Mouse (Mus musculus) heart, adult 2 months (tissue): ENCODE data around the gene Inf2.

ENCODE experiments used
- CTCF ChIP-seq: fragments of 200-600 bp; IDR thresholded peaks from 2 replicates; pipeline ENCODE4 v1.8.1; 2022; ENCODE audit warnings: antibody characterized with exemption, mild to moderate bottlenecking, moderate library complexity
- EP300 ChIP-seq: fragments of 200-500 bp; IDR thresholded peaks from 2 replicates; pipeline ENCODE4 v1.6.1; 2011; ENCODE audit warnings: low read depth, low read length, control low read depth; ENCODE audit not compliant: insufficient read depth
- POLR2A ChIP-seq: fragments of 200-500 bp; IDR thresholded peaks from 2 replicates; pipeline ENCODE4 v1.6.1; 2011; ENCODE audit warnings: mild to moderate bottlenecking, low read depth, low read length, control low read depth; ENCODE audit not compliant: insufficient read depth

GRCm38 (mm10) chr12:112659109-112659508, 70.5 kb downstream of the Inf2 start:
- TF ChIP-seq CTCF, result no peak; the same call in none of the 2 replicates
- no peak for TF ChIP-seq EP300
- TF ChIP-seq POLR2A, result no peak
